Mouse (Mus musculus) bone marrow macrophage, adult 2 months (primary cell): Measurements from ENCODE around the gene Col9a1.

ENCODE experiments used
- CTCF ChIP-seq: IDR thresholded peaks from 2 replicates; pipeline ENCODE4 v1.5.1; 2012; ENCODE audit warnings: low read depth, mild to moderate bottlenecking, low read length, moderate library complexity
- POLR2A ChIP-seq: IDR thresholded peaks from 2 replicates; pipeline ENCODE4 v1.6.1; 2012; ENCODE audit warnings: mild to moderate bottlenecking, low read depth, low read length, borderline replicate concordance

GRCm38 (mm10) chr1:24143504-24143903 lies 33.9 kb upstream of the Col9a1 start:
- no peak for TF ChIP-seq POLR2A
- TF ChIP-seq CTCF, result no peak
